Mouse (Mus musculus) lung, postnatal 0 days (tissue): ENCODE data around the gene Capn8. TPM values are rescaled to one million over a fixed set of nuclear protein-coding genes. Genes with fewer than 3 reads are reported as not detected.

Source experiments
- ATAC-seq: fragments of 200-750 bp; cut with Nextera tagmentation; 2 replicates; pipeline ENCODE4 v1.8.0; 2017; ENCODE audit warnings: moderate library complexity
- DNase-seq: peaks from one replicate; pipeline ENCODE4 v3.0.0-alpha.2; 2016; ENCODE audit warnings: low spot score
- H3K27ac ChIP-seq: fragments of 300-500 bp; sonication (generic); 2 replicates; pipeline ENCODE4 v1.5.1; 2014; ENCODE audit warnings: antibody characterized with exemption, mild to moderate bottlenecking, low read length, mixed read lengths
- H3K27me3 ChIP-seq: fragments of 300-500 bp; sonication (generic); replicated peaks from 2 replicates; pipeline ENCODE4 v1.6.1; 2014; ENCODE audit warnings: low read length, mixed read lengths; ENCODE audit not compliant: insufficient read depth
- H3K36me3 ChIP-seq: fragments of 300-500 bp; sonication (generic); 2 replicates; pipeline ENCODE4 v1.6.1; 2014; ENCODE audit warnings: low read length, mixed read lengths; ENCODE audit not compliant: insufficient read depth
- H3K4me1 ChIP-seq: fragments of 300-500 bp; sonication (generic); 2 replicates; pipeline ENCODE4 v1.6.1; 2014; ENCODE audit warnings: antibody characterized with exemption, low read depth, low read length, mixed read lengths; ENCODE audit not compliant: insufficient read depth
- H3K4me2 ChIP-seq: fragments of 300-500 bp; sonication (generic); replicated peaks from 2 replicates; pipeline ENCODE4 v1.6.1; 2014; ENCODE audit warnings: low read depth, mild to moderate bottlenecking, low read length, moderate library complexity, mixed read lengths
- H3K4me3 ChIP-seq: fragments of 300-500 bp; sonication (generic); 2 replicates; pipeline ENCODE4 v1.5.1; 2014; ENCODE audit warnings: low read depth, low read length
- H3K9ac ChIP-seq: fragments of 300-500 bp; sonication (generic); replicated peaks from 2 replicates; pipeline ENCODE4 v1.6.1; 2014; ENCODE audit warnings: low read depth, mild to moderate bottlenecking
- H3K9me3 ChIP-seq: fragments of 300-500 bp; sonication (generic); 2 replicates; pipeline ENCODE4 v1.6.1; 2016; ENCODE audit warnings: low read length, mixed read lengths
- CTCF ChIP-seq: IDR thresholded peaks from 2 replicates; pipeline ENCODE4 v1.5.1; 2016; ENCODE audit warnings: antibody characterized with exemption, mild to moderate bottlenecking
- EP300 ChIP-seq: IDR thresholded peaks from 2 replicates; pipeline ENCODE4 v1.6.1; 2016; ENCODE audit warnings: antibody characterized with exemption, mild to moderate bottlenecking, control low read depth
- WGBS: fragments of 180-500 bp; shearing (Covaris S2); extraction: QIAGEN DNeasy Blood & Tissue Kit; methylation state at CpG from one replicate; pipeline ENCODE4 v1.1.7; 2014; 5-methylcytosine and 5-hydroxymethylcytosine counted together
- polyA plus RNA-seq: library from polyadenylated mRNA; unstranded; fragments of >200 nt; fragmentation: Nextera tagmentation; extraction: Ambion mirVana; gene quantifications from 2 replicates; pipeline ENCODE4 v1.2.1, GENCODE M21; 2015

Gene Capn8
- polyA plus RNA-seq, 1 experiment from 2014 or later: 0.25 TPM

- H3K27ac ChIP-seq: peak overlapping the region; percentile 38; the same call in 1 of the 2 replicates
- H3K9ac ChIP-seq: no peak overlapping the region
- ATAC-seq (peak; percentile 27), DNase-seq (peak; percentile 42)
- H3K36me3 ChIP-seq: no peaks in the 10 kb centered on the region
- H3K4me3 ChIP-seq: no peak overlapping the region
- H3K9me3 ChIP-seq: no peaks in the 10 kb centered on the region
- H3K4me1 ChIP-seq: 0 out of 2 replicates have a peak, but pooled peaks cover 3% of the 10 kb centered on the region
- H3K4me2 ChIP-seq: peak overlapping the region; percentile 22; the same call in 1 of the 2 replicates
- whole genome bisulfite sequencing: 58% methylated on average over 11 of the region's 11 CpGs
- TF ChIP-seq CTCF (no peak), EP300 (peak; percentile 60; the same call in 1 of the 2 replicates)
- H3K27me3 ChIP-seq: no peaks in the 10 kb centered on the region
Measured at GRCm38 (mm10) chr1:182561945-182562514, 2.8 kb upstream of the Capn8 start.

- Histone ChIP-seq H3K4me2 (peak overlapping the region; percentile 22; the same call in 1 of the 2 replicates), H3K27ac (peak overlapping the region; percentile 44; the same call in 1 of the 2 replicates), H3K9me3 (no peaks in the 10 kb centered on the region), H3K4me1 (0 out of 2 replicates have a peak, but pooled peaks cover 3% of the 10 kb centered on the region), H3K9ac (no peak overlapping the region), H3K36me3 (no peaks in the 10 kb centered on the region), H3K4me3 (no peak overlapping the region), H3K27me3 (no peaks in the 10 kb centered on the region)
- ATAC-seq (peak; percentile 64), DNase-seq (peak; percentile 78)
- TF ChIP-seq EP300: no peak
- TF ChIP-seq CTCF: no peak
- 27% methylated on average over 16 of the region's 16 CpGs for WGBS
Measured at GRCm38 (mm10) chr1:182562576-182563370, 2.0 kb upstream of the Capn8 start.

DNA sequence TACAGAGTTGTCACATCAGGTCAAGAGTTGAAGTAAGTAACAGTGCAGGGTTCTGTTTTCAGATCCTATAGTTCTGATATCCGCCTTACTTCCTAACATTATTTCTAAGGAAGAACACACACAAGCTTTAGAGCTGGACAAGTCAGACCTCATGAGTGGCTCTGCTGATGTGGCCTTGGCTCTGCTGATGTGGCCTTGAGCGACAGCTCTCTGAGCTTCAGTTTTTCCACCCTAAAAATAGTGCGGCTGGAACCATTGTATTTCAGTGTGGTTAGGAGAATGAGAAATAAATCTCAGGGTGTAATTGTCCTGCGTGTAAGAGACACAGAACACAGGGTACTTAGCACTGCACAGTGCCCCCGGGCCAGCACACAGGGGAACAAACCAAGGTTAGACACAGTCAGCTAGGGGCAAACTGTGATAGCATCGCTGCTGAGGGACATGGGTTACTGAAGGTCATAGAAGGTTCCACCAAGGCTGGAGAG, 586 bp downstream of the Capn8 start:
- no peak overlapping the region for H3K9ac ChIP-seq
- no peak overlapping the region for H3K4me3 ChIP-seq
- no peak for ATAC-seq
- no peaks in the 10 kb centered on the region for H3K9me3 ChIP-seq
- 85% methylated on average over 6 of the region's 6 CpGs for WGBS
- TF ChIP-seq CTCF: no peak
- no peak for TF ChIP-seq EP300
- 0 out of 2 replicates have a peak, but pooled peaks cover 3% of the 10 kb centered on the region for H3K4me1 ChIP-seq
- H3K27ac ChIP-seq: no peak overlapping the region
- no peak overlapping the region for H3K4me2 ChIP-seq
- H3K36me3 ChIP-seq: no peaks in the 10 kb centered on the region
- no peak for DNase-seq
- H3K27me3 ChIP-seq: no peaks in the 10 kb centered on the region

DNA sequence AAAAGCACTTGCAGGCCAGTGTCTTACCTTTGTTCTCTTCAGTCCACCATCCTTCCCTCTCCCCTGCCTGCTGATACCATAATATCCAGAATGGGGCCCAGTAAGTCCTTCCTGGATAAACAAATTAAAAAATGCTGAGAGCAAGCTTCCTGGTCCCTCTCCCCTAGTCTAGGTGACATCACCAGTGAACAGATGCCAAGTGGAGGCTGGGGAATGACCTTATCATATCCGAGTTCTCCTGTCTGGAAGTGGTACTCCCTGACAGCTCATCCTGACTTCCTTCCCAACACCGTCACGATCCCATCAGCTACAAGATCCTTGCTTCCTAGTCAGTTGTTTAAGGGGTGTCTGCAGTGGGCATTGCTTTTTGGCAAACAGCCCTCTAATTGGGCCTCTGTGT, 6.3 kb downstream of the Capn8 start:
- ATAC-seq: peak; percentile 75
- DNase-seq: peak; percentile 51
- no peaks in the 10 kb centered on the region; the same call in 1 of the 2 replicates for H3K4me1 ChIP-seq
- H3K9me3 ChIP-seq: no peaks in the 10 kb centered on the region
- H3K4me2 ChIP-seq: no peak overlapping the region
- no peak overlapping the region for H3K4me3 ChIP-seq
- H3K27ac ChIP-seq: no peak overlapping the region
- 36% methylated on average over 3 of the region's 3 CpGs for WGBS
- TF ChIP-seq EP300 (no peak), CTCF (no peak)
- H3K27me3 ChIP-seq: no peaks in the 10 kb centered on the region
- no peak overlapping the region for H3K9ac ChIP-seq
- H3K36me3 ChIP-seq: no peaks in the 10 kb centered on the region

DNA sequence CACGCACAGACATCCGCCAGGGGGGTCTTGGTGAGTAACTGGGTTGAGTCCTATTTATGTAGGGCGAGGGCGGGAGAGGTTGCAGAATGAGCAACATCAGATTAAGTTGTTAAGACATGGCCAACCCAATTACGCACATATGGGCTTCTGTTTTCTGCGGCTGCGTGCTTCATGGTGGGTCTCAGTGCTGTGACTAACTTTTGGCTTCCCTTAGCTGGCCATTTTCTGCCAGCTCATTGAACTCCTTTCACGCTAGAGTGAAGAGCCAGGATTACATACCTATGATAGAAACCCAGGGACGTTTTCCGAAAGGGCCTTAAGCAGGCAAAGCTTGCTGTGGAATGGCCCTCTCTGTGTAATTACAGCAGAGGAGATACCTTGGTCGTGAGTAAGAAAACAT, 7.2 kb downstream of the Capn8 start:
- Histone ChIP-seq H3K9ac (no peak overlapping the region), H3K4me2 (no peak overlapping the region), H3K4me1 (no peaks in the 10 kb centered on the region; the same call in 1 of the 2 replicates), H3K9me3 (no peaks in the 10 kb centered on the region), H3K36me3 (no peaks in the 10 kb centered on the region), H3K27ac (no peak overlapping the region), H3K4me3 (no peak overlapping the region), H3K27me3 (no peaks in the 10 kb centered on the region)
- TF ChIP-seq CTCF (no peak), EP300 (no peak)
- 88% methylated on average over 11 of the region's 11 CpGs for WGBS
- ATAC-seq (no peak), DNase-seq (no peak)
